Comparison of ENCODE assay signal across 10 mouse cellular contexts in the genomic region with DNA sequence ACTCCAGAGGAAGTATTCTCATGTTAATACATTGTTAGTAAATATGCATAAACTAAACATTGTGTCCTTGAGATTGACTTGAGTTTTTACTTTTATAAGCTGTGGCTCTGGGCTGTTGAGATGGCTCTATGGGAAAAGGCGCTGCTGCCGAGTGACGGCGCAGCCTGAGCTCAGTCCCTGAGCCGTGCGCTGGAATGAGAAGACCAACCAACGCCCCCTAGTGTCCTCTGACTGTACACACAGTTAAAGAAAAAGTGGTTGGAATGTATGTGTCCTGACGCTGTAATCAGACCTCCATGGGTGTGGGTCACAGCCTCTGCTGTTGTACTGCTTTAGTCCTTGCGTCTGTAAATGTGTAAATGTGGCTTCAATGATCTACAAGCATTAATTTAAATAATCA. TPM values are rescaled to one million over a fixed set of nuclear protein-coding genes. Genes with fewer than 3 reads are reported as not detected.
A peak's percentile ranks its signal among the peaks of the same experiment; 100 is the strongest.
DNase-seq lines count a peak whose midpoint lies in the region; ATAC-seq lines count a peak whose summit lies in the region.
"Had no signal": no experiment of that assay in that cellular context is flagged by ENCODE, and none has a peak within 500 bp of the region (broad histone marks: within the 10 kb centered on the region; RNA-seq: fewer than 3 reads in every experiment).

No protein-coding gene starts in this region.

- H3K27me3 ChIP-seq in liver, embryonic 11.5 days (replicated peaks; ENCODE audit: control insufficient read depth, insufficient read depth, low read length) = no peaks in the 10 kb centered on the region

- no peak overlapping the region for H3K4me2 ChIP-seq in liver, embryonic 11.5 days
- H3K4me2 ChIP-seq: midbrain, embryonic 11.5 days had no signal

- peak; percentile 41 for DNase-seq in CD4-positive, CD25-positive, alpha-beta regulatory T cell, adult 2 months (ENCODE audit: low read depth, low spot score)
- peak; percentile 67 for DNase-seq in liver
- no peak for DNase-seq in liver, embryonic 11.5 days (ENCODE audit: low spot score)
- peak; percentile 35 for DNase-seq in embryo, embryonic 10.5 days (ENCODE audit: low spot score)
- peak; percentile 13 for DNase-seq in mesoderm, embryonic 11.5 days (ENCODE audit: low read depth, low spot score)
- no peak for DNase-seq in cerebellum, adult 8-10 months
- DNase-seq: cerebellum, postnatal 25 days had no signal

- peaks cover 2% of the 10 kb centered on the region; the same call in 1 of the 2 replicates for H3K36me3 ChIP-seq in liver, embryonic 11.5 days (ENCODE audit: control insufficient read depth, insufficient read depth, low read length)

- no peaks in the 10 kb centered on the region for H3K4me1 ChIP-seq in liver, embryonic 11.5 days (replicated peaks; ENCODE audit: control insufficient read depth, insufficient read depth, low read length)

- H3K4me3 ChIP-seq in liver, embryonic 11.5 days (ENCODE audit: low read depth, low read length) = no peak overlapping the region

- H3K9me3 ChIP-seq in liver, embryonic 11.5 days (ENCODE audit: control insufficient read depth, low read length) = no peaks in the 10 kb centered on the region

- H3K9ac ChIP-seq in liver, embryonic 11.5 days (ENCODE audit: low read depth, low read length) = no peak overlapping the region

- no peak overlapping the region for H3K27ac ChIP-seq in liver, embryonic 11.5 days (ENCODE audit: low read depth, low read length)

- 56% methylated on average over 9 of the region's 9 CpGs for WGBS in liver, embryonic 11.5 days

- no peak for ATAC-seq in CD4-positive, CD25-positive, alpha-beta regulatory T cell, adult 4 months
- no peak for ATAC-seq in liver, embryonic 11.5 days (replicated peaks; ENCODE audit: low FRiP score)
- no peak for ATAC-seq in cerebellum, adult (ENCODE audit: insufficient number of reproducible peaks, low FRiP score, low TSS enrichment)

RNA-seq across cellular contexts. Expression of gene Cdk8, which starts 29.0 kb away (rescaled TPM):
- polyA plus RNA-seq in CD4-positive, CD25-positive, alpha-beta regulatory T cell, adult 4 months (2017; shearing (Covaris generic)) = 10 to 100 TPM; 11.3 to 15.1 TPM
- 31.5 and 34.3 TPM in 2 replicates for polyA plus RNA-seq in liver, embryonic 11.5 days (2014; fragmentation: Nextera tagmentation; extraction: Ambion mirVana)

RNA-seq across cellular contexts. Expression of gene Rnf6, which starts 38.6 kb away (rescaled TPM):
- polyA plus RNA-seq in CD4-positive, CD25-positive, alpha-beta regulatory T cell, adult 4 months (2017; shearing (Covaris generic)) = 100 to 1,000 TPM in 1 of 2 experiments, 10 to 100 TPM in 1; 84.5 to 104 TPM
- polyA plus RNA-seq in liver, embryonic 11.5 days (2014; fragmentation: Nextera tagmentation; extraction: Ambion mirVana) = 31.5 and 32.6 TPM in 2 replicates

Comparison
In these comparisons a context has a peak if more than half of its experiments do, and no peak if none do; other contexts are left out.
1. DNase-seq: peak in CD4-positive, CD25-positive, alpha-beta regulatory T cell, adult 2 months (single experiment), liver (single experiment), embryo, embryonic 10.5 days (single experiment) and mesoderm, embryonic 11.5 days (single experiment); none in liver, embryonic 11.5 days (single experiment) and cerebellum, adult 8-10 months (single experiment).